Mouse (Mus musculus) liver, embryonic 14.5 days (tissue): ENCODE data around the gene Unc5a. TPM values are rescaled to one million over a fixed set of nuclear protein-coding genes. Genes with fewer than 3 reads are reported as not detected.

Source experiments
- ATAC-seq: fragments of 200-750 bp; cut with Nextera tagmentation; 2 replicates; pipeline ENCODE4 v1.8.0; 2017; ENCODE audit warnings: moderate number of reproducible peaks, mild to moderate bottlenecking, moderate library complexity; ENCODE audit not compliant: insufficient read depth
- DNase-seq, 3 experiments: peaks; one replicate each; pipeline ENCODE4 v3.0.0-alpha.2; 2012 to 2013; ENCODE audit warnings: low read depth in 3 of 3, low spot score in 3 of 3
- H3K27ac ChIP-seq: fragments of 300-500 bp; sonication (generic); 2 replicates; pipeline ENCODE4 v1.5.1; 2014; ENCODE audit warnings: moderate library complexity, mild to moderate bottlenecking, control low read depth, inconsistent platforms
- H3K27me3 ChIP-seq: fragments of 300-500 bp; sonication (generic); 2 replicates; pipeline ENCODE4 v1.6.1; 2014; ENCODE audit warnings: mild to moderate bottlenecking, low read length, moderate library complexity; ENCODE audit not compliant: control insufficient read depth, insufficient read depth
- H3K36me3 ChIP-seq: fragments of 300-500 bp; sonication (generic); replicated peaks from 2 replicates; pipeline ENCODE4 v1.6.1; 2014; ENCODE audit warnings: low read depth; ENCODE audit not compliant: control insufficient read depth, insufficient read depth
- H3K4me1 ChIP-seq, 2 experiments: fragments of 200-500 bp in 1 of 2; fragments of 300-500 bp in 1 of 2; sonication (generic) in 1 of 2; replicated peaks; 2 replicates each; pipeline ENCODE4 v1.6.1; 2012 to 2014; ENCODE audit warnings: antibody characterized with exemption in 1 of 2, inconsistent platforms in 1 of 2, low read length in 1 of 2; ENCODE audit not compliant: control insufficient read depth in 2 of 2, insufficient read depth in 2 of 2
- H3K4me2 ChIP-seq: fragments of 300-500 bp; sonication (generic); 2 replicates; pipeline ENCODE4 v1.6.1; 2014; ENCODE audit warnings: low read depth, mild to moderate bottlenecking, control low read depth, moderate library complexity
- H3K4me3 ChIP-seq, 2 experiments: fragments of 200-500 bp in 1 of 2; fragments of 300-500 bp in 1 of 2; sonication (generic) in 1 of 2; 2 replicates each; pipeline ENCODE4 v1.5.1; 2012 to 2014; ENCODE audit warnings: low read depth in 2 of 2, low read length in 2 of 2, mild to moderate bottlenecking in 2 of 2, control low read depth in 1 of 2, inconsistent platforms in 1 of 2, moderate library complexity in 1 of 2; ENCODE audit not compliant: insufficient read depth in 1 of 2
- H3K9ac ChIP-seq: fragments of 300-500 bp; sonication (generic); replicated peaks from 2 replicates; pipeline ENCODE4 v1.6.1; 2014; ENCODE audit warnings: mild to moderate bottlenecking, control low read depth, moderate library complexity
- H3K9me3 ChIP-seq: fragments of 300-500 bp; sonication (generic); 2 replicates; pipeline ENCODE4 v1.6.1; 2016; ENCODE audit warnings: low read length, mixed read lengths; ENCODE audit not compliant: control insufficient read depth
- CTCF ChIP-seq: IDR thresholded peaks from 2 replicates; pipeline ENCODE4 v1.5.1; 2016; ENCODE audit warnings: antibody characterized with exemption, low read depth, control low read depth
- EP300 ChIP-seq: IDR thresholded peaks from 2 replicates; pipeline ENCODE4 v1.6.1; 2016; ENCODE audit warnings: antibody characterized with exemption, low read depth
- WGBS: fragments of 180-500 bp; shearing (Covaris S2); extraction: QIAGEN DNeasy Blood & Tissue Kit; methylation state at CpG from one replicate; pipeline ENCODE4 v1.1.7; 2014; ENCODE audit not compliant: insufficient replicate concordance; 5-methylcytosine and 5-hydroxymethylcytosine counted together
- polyA plus RNA-seq, 2 experiments: library from polyadenylated mRNA; depleted of rRNA in 1 of 2; stranded (reverse) in 1 of 2; unstranded in 1 of 2; fragments of >200 nt; fragmentation: Nextera tagmentation in 1 of 2; extraction: Ambion mirVana in 1 of 2; gene quantifications; 2 replicates each; pipeline versions ENCODE4 v1.2.1 to v1.2.3; 2012 to 2014

The Unc5a gene
- polyA plus RNA-seq, 2 experiments = 0.37 to 0.43 TPM

GRCm38 (mm10) chr13:54944411-54945157, 4.6 kb upstream of the Unc5a start:
- Histone ChIP-seq H3K4me2 (no peak overlapping the region), H3K27me3 (peaks cover 22% of the 10 kb centered on the region), H3K27ac (no peak overlapping the region), H3K9me3 (no peaks in the 10 kb centered on the region), H3K4me3 (no peak overlapping the region), H3K4me1 (no peaks in the 10 kb centered on the region), H3K36me3 (no peaks in the 10 kb centered on the region), H3K9ac (no peak overlapping the region)
- ATAC-seq = no peak
- 42% methylated on average over 9 of the region's 9 CpGs for WGBS
- TF ChIP-seq EP300 (no peak), CTCF (no peak)
- no peak for DNase-seq

- H3K4me3 ChIP-seq = no peak overlapping the region
- no peak overlapping the region for H3K4me2 ChIP-seq
- H3K9ac ChIP-seq = no peak overlapping the region
- ATAC-seq (no peak), DNase-seq (no peak)
- H3K36me3 ChIP-seq = no peaks in the 10 kb centered on the region
- H3K9me3 ChIP-seq = no peaks in the 10 kb centered on the region
- no peak overlapping the region for H3K27ac ChIP-seq
- 3% methylated on average over 4 of the region's 4 CpGs for WGBS
- peaks cover 30% of the 10 kb centered on the region for H3K27me3 ChIP-seq
- no peaks in the 10 kb centered on the region for H3K4me1 ChIP-seq
- TF ChIP-seq CTCF (no peak), EP300 (no peak)
These were observed 3.9 kb upstream of the Unc5a start for GRCm38 (mm10) chr13:54945332-54945731.

GRCm38 (mm10) chr13:54946406-54946805, 2.8 kb upstream of the Unc5a start:
- no peak overlapping the region for H3K4me2 ChIP-seq
- H3K9ac ChIP-seq = no peak overlapping the region
- H3K36me3 ChIP-seq = no peaks in the 10 kb centered on the region
- H3K27me3 ChIP-seq = peaks cover 40% of the 10 kb centered on the region
- H3K4me3 ChIP-seq = no peak overlapping the region
- TF ChIP-seq EP300 = no peak
- TF ChIP-seq CTCF = no peak
- DNase-seq (no peak), ATAC-seq (no peak)
- no peak overlapping the region for H3K27ac ChIP-seq
- H3K4me1 ChIP-seq = no peaks in the 10 kb centered on the region
- H3K9me3 ChIP-seq = no peaks in the 10 kb centered on the region
- WGBS = 48% methylated on average over 1 of the region's 1 CpGs

- ATAC-seq (no peak), DNase-seq (no peak)
- Histone ChIP-seq H3K27ac (no peak overlapping the region), H3K4me3 (peak overlapping the region; percentile 29 to 32), H3K4me1 (no peaks in the 10 kb centered on the region), H3K36me3 (no peaks in the 10 kb centered on the region), H3K9me3 (no peaks in the 10 kb centered on the region), H3K4me2 (peak overlapping the region; percentile 21), H3K9ac (no peak overlapping the region), H3K27me3 (peaks cover 53% of the 10 kb centered on the region)
- TF ChIP-seq CTCF = no peak
- TF ChIP-seq EP300 = no peak
- WGBS = 1% methylated on average over 44 of the region's 44 CpGs
These were observed 381 bp downstream of the Unc5a start for GRCm38 (mm10) chr13:54949592-54949991.

- Histone ChIP-seq H3K27ac (no peak overlapping the region), H3K4me3 (no peak overlapping the region), H3K9me3 (no peaks in the 10 kb centered on the region), H3K4me2 (no peak overlapping the region; the same call in 1 of the 2 replicates), H3K9ac (no peak overlapping the region), H3K36me3 (no peaks in the 10 kb centered on the region), H3K4me1 (no peaks in the 10 kb centered on the region), H3K27me3 (peaks cover 58% of the 10 kb centered on the region)
- TF ChIP-seq EP300 = no peak
- no peak for TF ChIP-seq CTCF
- WGBS = 6% methylated on average over 9 of the region's 9 CpGs
- no peak for ATAC-seq
- no peak for DNase-seq
These were observed 920 bp downstream of the Unc5a start for GRCm38 (mm10) chr13:54950131-54950530.
